Mouse (Mus musculus) activated CD4-positive, CD25-positive, alpha-beta regulatory T cell, adult 4 months (primary cell): ENCODE data around the gene Kcne4. TPM values are rescaled to one million over a fixed set of nuclear protein-coding genes. Genes with fewer than 3 reads are reported as not detected.
"Not testable (repeated sequence)": the region's sequence is repeated elsewhere in the genome, so short reads cannot be mapped to it uniquely, and the experiment has no call there.

Experiments used
- ATAC-seq: one replicate; pipeline ENCODE4 v1.8.0; 2017
- polyA plus RNA-seq, 2 experiments: library from polyadenylated mRNA; unstranded; fragments of 100-300 nt; shearing (Covaris generic); gene quantifications; one replicate each; pipeline ENCODE4 v1.2.1; 2017

The Kcne4 gene
- not detected for polyA plus RNA-seq

- no peak for ATAC-seq
These were observed at the start of gene Kcne4 for GRCm38 (mm10) chr1:78816639-78817038. Gene Kcne4, plus strand, starts transcription at chr1:78816758.

DNA sequence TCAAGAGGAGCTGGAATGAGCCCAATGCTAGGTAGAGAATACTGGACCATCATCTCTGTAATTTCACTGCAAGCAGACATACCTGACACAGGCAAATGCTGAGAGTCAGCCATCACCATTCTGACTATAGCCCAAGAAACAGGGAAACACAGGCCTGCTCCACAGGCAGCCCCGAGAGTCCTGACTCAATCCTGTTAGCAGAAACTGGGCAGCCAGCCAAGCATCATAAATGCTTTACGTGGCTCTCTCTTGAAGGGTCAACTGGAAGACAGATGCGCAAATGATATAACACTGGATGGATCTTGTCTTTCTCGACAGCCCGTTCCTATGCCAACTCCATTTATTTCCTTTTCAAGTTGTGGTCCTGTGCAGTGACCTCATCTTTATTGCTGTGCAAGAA, 34.7 kb upstream of the Kcne4 start:
- no peak for ATAC-seq

- ATAC-seq = not testable (repeated sequence)
These were observed 31.6 kb upstream of the Kcne4 start for GRCm38 (mm10) chr1:78784936-78785335.

- no peak for ATAC-seq
These were observed 26.8 kb upstream of the Kcne4 start for GRCm38 (mm10) chr1:78789744-78790143.

- ATAC-seq = no peak
These were observed 9.1 kb upstream of the Kcne4 start for GRCm38 (mm10) chr1:78807428-78807827.

GRCm38 (mm10) chr1:78809819-78810218, 6.7 kb upstream of the Kcne4 start:
- ATAC-seq = no peak

GRCm38 (mm10) chr1:78810904-78811303, 5.7 kb upstream of the Kcne4 start:
- no peak for ATAC-seq

GRCm38 (mm10) chr1:78811975-78812490, 4.5 kb upstream of the Kcne4 start:
- ATAC-seq = no peak

DNA sequence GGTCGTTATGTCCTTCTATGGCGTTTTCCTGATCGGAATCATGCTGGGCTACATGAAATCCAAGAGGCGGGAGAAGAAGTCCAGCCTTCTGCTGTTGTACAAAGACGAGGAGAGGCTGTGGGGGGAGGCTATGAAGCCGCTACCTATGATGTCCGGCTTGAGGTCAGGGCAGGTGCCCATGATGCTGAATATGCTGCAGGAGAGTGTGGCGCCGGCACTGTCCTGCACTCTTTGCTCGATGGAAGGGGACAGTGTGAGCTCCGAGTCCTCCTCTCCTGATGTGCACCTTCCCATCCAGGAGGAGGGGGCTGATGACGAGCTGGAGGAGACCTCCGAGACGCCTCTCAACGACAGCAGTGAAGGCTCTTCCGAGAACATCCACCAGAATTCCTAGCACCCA, 1.2 kb downstream of the Kcne4 start:
- ATAC-seq = no peak

GRCm38 (mm10) chr1:78818630-78819526, 2.3 kb downstream of the Kcne4 start:
- ATAC-seq = no peak

DNA sequence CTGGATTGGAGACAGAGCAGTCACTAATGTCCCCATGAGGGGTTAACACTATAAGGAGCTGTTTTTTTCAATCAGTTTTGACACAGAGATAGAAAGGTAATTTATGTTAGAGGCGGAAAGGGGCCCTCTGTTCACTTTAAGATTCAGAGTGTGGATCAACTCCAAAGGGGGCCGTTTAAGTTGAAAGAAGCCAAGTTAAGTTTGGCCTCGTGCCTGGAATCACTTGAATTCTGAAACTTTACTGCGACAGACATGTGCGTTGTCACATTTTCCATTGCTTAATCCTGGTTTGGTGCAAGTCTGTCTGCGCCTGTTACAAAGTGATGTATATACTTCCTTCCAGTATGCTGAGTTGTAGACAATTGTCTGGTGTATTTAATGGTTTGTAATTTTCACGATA, 3.0 kb downstream of the Kcne4 start:
- ATAC-seq = no peak

- ATAC-seq = no peak
These were observed 3.6 kb downstream of the Kcne4 start for GRCm38 (mm10) chr1:78820176-78820575.

DNA sequence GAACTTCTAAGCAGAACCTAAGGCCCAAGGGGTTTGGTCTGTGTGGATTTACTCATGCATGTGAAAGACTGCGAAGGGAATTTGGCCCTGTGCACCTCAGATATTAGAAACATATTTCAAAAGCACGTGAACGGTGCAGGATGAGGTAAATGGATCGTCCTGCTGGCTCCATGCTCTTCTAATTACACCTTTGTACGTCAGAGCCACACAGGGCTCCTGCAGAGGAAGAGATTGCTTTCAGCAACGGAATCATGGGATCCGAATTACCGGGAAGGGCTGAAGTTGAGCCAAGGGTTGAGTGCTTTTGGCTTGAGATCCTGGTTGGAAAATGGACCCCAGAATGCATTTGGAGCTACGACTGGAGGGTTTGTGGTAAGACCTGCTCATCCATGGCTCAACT, 4.6 kb downstream of the Kcne4 start:
- no peak for ATAC-seq

DNA sequence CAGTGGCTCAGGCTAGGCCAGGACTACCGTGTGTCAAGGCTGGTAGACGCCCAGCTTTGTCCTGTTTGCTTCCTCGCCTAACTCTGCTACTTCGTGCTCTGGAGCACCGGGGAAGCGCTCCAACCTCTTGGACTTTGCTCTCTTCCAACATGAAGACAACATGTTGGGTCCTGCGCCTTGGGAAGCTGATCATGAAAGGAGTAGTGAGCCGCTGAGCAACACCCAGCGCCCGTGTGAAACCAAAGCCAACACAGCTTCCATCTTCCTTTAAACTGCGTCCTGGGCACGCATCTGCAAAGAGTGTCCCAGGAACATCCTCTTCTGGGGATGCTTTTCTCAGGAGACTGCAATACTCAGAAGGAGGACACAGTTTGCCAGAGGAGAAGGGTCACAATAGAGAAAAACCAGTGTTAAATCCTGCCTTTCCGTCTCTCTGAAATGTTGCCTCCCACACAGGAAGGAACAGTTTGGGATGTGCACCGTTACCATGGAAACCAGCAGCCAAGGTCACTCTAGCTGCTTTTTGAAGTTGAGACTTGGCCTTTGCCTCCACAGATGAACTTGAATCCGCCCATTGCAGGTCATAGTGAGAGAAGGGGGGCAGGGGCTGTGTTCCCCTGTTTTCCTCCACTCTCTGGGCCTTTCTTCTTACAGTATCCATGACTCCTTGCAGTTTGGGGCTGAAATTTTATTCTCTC, 5.3 kb downstream of the Kcne4 start:
- no peak for ATAC-seq

DNA sequence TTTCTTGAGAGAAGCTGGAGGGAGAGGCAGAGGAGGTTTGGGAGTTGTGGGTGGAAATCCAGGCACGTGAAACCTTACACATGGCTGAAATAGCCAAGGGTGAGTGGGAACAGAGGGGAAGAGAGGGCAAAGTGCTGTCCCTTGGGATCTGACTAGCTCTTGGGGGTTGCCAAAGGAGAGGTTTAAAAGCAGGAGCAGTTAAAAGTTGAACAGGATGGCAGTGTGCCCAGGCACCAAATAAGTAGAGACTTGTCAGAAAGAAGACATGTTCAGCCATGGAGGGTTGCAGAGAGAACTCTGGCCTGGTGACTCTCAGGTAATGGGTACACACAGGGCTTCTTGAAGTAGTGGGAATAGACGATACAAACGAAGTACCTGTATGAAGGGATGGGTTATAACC, 8.7 kb downstream of the Kcne4 start:
- ATAC-seq = no peak

DNA sequence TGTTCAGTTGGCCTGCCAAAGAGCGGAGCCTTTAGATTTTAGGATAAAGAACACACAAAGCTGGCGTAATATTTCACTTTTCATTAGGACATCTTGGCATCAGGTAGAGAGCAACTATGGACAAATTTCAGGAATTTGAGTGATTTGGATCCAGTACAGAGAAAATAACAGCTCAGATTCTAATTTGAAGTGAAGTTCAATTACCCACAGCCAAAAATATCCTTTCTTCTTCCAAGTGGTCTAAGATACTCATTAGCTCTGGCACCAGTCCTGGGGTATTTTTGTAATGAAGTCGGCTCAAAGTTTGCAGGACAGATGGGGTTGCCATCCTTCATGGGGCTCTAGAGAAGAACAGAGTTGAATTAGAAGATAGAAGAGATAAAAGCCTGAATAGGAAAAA, 21.9 kb downstream of the Kcne4 start:
- no peak for ATAC-seq

DNA sequence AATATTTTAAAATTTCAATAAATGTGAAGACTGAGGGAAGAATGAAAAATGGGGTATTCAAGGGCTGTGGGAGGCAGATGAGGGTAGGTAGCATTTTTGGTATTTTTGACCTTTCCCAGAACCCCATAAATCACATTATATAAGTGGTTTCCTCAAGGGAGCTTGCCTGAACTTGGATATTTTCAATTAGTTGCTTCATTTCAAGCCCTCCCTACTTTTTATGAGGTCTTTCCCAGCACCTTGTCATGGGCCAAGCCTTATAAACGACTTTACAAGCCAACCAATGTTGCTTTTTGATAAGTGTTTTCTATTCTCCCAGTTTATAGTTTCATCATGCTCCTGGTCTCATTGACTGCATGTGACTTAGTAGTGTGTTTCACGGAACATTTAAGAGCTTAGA, 24.2 kb downstream of the Kcne4 start:
- no peak for ATAC-seq

DNA sequence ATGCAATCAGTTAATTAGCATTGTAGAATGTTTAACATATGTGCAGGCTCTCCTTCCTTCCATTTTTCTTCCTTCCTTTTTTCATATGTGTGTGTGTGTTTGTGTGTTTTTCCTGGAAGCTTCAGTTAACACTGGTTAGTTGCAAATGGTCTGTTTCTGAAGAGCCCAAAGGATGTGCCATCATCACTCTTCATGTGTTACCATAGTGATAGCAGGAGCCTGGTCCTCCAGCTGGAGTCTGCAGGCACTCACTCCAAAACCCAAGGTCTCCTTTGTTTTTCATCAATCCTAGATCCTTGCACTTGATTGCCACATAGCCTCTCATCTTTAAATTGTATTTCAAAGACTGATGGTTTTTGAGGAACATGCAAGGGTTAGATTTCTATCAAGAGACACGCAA, 29.1 kb downstream of the Kcne4 start:
- ATAC-seq = no peak

GRCm38 (mm10) chr1:78846471-78846870, 29.9 kb downstream of the Kcne4 start:
- no peak for ATAC-seq

DNA sequence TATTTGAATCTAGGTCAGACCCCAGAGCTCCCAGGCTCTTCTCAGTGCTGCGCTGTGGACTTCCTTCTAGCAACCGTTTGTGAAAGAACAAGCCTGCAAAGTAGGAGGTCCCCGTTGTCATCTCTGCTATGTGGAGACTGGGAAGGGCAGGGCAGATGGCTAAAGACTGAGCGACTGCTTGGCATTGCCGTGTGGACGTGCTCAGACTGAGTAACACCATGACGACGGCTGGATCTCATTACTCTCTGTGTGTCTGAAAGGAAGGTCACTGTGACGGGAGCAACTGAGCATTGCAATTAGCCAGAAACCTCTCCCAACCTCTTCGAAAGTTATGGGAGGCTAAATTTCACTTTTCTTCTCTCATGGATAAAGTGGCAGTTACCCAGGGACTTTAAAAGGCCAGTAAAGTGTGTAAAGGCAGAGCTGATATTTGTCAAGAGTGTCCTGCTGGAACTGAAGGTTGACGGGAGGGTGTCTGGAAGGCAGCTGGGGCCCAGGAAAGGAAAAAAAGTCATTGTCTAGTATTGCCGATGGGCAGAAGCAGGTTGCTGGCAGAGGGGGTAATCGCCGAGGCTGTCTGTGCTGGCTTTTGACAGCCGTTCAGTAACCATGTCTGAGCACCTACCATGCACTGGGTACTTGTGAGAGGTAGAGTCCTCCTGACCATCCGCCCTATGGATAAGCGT, 36.0 kb downstream of the Kcne4 start:
- no peak for ATAC-seq

- ATAC-seq = no peak
These were observed 36.5 kb downstream of the Kcne4 start for GRCm38 (mm10) chr1:78853094-78853445.

GRCm38 (mm10) chr1:78854306-78854705, 37.7 kb downstream of the Kcne4 start:
- ATAC-seq = no peak

GRCm38 (mm10) chr1:78859573-78859972, 43.0 kb downstream of the Kcne4 start:
- ATAC-seq = no peak
